Mouse (Mus musculus): ENCODE data around the gene Brk1.
A peak's percentile ranks its signal among the peaks of the same experiment; 100 is the strongest.

Gene Brk1

DNA sequence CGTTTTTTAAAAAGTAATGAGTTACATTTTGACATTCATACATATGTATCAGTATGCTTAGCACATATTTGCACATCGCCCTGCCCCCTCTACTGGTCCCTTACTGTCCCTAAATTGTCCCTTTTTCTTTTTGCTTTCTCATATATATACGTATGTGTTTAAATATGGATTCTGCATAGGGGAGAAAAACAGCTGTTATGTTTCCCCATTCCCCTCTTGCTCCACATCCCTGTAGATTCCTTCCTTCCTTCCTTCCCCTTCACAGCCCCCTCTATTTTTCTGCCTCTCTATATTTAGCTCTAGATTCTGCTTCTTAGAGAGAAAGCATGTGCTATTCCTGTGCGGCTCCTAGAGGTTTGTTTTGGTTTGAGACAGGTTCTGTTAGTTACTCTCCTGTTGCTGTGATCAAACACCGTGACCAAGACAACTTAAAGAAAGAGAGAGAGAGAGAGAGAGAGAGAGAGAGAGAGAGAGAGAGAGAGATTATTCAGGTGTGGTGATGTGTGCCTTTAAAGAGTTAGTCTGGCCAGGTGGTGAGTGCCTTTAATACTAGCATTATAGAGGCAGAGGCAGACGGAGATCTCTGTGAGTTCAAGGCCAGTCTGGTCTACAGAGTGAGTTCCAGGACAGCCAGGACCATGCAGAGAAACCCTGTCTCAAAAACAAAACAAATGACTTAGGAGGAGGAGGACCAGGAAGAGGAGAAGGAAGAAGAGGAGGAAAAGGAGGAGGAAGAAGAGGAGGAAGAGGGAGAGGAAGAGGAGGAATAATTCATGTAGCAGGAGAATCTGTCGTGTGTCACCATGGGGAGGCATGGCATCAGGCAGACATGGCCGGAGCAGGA, 55.3 kb downstream of the Brk1 start:
- no peak for DNase-seq (ENCODE audit: low spot score in 2 of 2)

DNA sequence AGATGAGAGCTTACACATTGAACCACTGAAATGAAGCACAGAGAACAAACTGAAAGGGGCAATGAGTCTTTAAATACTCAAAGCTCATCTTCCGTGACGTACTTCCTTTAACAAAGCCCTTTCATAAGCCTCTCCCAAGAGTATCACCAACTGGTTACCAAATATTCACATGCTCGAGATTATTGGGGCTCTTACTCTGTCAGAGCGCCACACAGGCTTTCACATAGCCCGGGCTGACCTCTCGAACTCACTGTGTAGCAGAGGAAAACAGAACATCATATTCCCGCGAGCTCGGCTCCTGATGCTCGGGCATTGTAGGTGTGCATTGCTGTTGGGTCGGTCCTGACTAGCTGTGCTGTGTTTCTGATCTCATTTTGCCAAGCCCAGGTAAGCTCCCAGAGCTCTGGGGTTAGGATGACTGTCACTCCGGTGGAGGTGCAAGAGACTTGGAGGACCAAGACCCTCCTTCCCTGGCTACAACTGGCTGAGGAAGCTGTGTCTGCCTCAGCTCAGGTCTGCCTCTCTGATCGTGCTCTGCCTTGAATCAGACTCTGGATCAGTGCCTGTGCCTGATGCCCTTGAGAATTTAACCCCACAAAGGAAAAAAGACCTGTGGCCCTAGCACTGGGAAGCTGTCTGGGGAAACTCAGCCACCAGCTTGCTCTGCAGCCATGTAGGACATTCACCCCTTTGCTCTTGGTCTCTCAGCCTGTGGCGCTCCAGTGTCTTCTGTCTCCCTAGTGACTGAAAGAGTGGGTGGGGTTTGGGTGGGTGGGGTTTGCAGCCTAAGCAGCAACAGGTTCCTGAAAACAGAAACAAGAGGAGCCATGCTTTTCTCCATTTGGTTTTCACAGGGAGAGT, 56.1 kb downstream of the Brk1 start:
- DNase-seq (ENCODE audit: low spot score in 2 of 2): peak; percentile 71 to 80

DNA sequence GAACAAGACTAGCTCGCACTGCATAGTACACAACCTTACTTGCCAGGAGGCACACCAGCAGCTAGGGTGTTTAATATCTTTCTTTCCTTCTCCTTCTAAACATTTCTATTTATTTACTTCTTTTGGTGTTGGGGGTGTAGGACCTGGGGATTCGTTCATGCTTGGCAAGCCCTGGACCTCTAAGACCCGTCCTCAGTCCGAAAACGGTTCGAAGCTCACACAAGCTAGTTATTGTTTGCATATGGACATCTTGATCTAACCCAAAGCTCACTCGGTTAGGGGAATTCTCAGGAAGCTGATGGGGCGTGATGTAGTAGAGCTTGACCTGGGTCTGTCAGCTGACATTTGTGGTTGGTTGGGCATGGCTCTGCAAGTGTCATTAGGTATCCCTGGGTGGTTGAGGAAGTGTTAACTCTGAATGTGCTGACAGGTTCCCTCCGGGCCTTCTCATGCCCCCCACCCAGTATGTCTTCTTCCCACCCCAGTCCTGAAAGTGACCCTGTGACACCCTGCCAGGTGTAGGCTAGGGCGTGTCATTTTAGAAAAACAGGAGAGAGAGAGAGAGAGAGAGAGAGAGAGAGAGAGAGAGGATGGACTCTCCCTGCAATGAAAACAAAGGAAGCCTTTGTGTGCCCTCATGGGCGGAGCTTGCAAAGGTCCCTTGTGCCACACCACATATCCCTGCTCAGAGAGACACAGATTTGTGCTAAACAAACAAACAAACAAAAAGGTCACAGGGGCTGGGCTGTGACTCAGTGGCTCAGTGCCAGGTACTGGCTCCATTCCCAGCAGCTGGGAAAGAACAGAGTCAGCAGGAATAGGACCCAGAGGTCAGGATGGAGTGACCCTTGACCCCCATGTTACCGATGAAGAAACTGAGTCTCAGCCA, 57.0 kb downstream of the Brk1 start:
- DNase-seq (ENCODE audit: low spot score in 2 of 2): peak; percentile 91 to 92

DNA sequence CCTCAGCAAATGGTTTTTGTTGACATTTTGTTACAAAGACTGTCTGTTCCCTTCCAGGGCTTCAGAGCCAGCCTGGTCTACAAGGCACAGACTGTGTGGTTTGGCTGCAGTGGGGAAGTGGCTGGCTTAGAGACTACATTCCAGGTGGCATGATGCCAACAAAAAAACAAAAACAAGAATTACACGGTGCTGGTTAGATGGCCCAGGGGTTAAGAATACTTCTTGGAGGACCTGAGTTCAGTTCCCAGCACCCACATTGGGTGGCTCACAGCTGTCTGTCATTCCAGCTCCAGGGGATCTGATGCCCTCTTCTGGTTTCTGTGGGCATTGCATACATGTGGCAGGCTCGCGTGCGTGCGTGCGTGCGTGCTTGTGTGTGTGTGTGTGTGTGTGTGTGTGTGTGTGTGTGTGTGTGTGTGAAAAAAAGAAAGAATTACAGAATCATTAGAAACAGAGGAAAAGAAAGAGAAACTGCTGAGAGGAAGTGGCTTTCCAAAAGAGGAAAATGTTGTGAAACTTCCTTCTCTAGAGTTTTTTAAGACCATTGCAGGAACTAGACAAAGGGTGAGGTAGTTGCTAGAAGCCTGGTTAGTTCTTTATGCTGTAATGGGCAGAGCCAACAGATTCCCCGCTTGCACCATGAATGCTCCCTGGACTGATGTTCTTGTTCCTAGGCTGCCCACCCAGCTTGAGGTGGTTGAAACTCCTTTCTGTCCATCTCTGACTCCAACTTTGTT, 58.6 kb downstream of the Brk1 start:
- peak in 1 of 2 experiments; percentile 56 for DNase-seq (ENCODE audit: low spot score in 2 of 2)

DNA sequence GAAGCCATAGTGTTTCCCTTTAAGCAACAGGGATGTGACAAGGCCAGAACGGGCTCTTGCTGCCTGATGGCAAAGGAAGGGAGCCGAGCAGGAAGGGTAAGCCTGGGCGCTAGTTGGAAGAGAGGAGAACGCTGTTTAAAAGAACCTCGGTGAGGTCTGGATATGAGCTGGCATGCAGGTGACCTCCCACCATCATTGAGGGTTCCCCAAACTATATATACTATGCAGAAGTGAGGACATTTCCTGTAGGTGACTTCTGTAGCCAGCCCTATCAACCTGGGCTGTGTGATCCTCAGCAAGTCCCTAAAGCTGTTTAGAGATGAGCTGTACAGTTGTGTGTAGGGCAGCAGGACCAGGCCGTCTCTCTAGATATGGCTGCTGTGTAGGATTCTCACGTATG, 59.7 kb downstream of the Brk1 start:
- DNase-seq (ENCODE audit: low spot score in 2 of 2): peak; percentile 42 to 47
